Mouse (Mus musculus): ENCODE measurements around the gene Kalrn. TPM values are rescaled to one million over a fixed set of nuclear protein-coding genes. Genes with fewer than 3 reads are reported as not detected.

Gene Kalrn
- polyA plus RNA-seq, 1 experiment from 2014 or later, result 24.6 TPM

DNA sequence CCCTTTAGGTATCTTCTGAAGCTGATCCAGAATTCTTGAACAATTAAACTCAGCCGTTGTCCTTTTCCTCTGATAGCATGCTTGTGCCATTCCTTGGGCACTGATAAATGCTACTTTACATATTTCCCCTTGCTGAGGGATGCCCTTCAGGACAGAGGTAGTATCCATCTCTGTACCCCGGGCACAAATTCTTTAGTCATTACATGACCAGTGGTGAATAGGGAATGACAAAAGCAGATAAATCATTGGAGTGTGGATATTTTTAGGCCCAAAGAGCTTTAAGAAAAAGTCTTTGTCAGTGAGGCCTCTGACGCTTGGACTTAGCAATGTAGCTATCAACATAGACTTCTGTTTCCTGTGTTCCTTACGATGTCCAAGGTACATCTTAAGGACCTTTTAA is 507.0 kb downstream of the Kalrn start:
- no peak for ATAC-seq (ENCODE audit: low FRiP score, low read depth)
- Histone ChIP-seq H3K9me3 (no peaks in the 10 kb centered on the region), H3K36me3 (no peaks in the 10 kb centered on the region), H3K4me3 (no peak overlapping the region), H3K27me3 (no peaks in the 10 kb centered on the region), H3K27ac (replicated peaks) (no peak overlapping the region), H3K9ac (no peak overlapping the region), H3K4me1 (replicated peaks) (peaks cover 4% of the 10 kb centered on the region; the same call in 1 of the 2 replicates), H3K4me2 (no peak overlapping the region)
- WGBS, result 93% methylated on average over 4 of the region's 4 CpGs

DNA sequence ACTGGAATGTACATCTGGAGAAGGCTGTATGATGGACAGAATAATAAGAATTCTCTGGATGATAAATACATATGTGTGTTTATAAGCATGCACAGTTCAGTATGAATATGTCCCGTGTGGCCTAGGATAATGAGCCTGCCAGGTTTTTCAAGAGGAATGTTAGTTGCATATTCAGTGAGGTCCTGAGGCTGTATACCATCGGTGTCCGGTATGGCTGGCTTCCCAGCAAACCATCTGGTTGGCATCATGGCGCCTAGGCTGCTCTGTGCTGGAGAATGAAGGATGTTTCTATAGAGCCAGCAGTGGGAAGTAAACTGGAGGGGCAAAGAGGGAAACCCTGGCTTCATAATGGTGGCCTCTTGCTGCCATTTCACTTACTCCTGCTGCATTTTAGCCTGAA is 510.0 kb downstream of the Kalrn start:
- H3K36me3 ChIP-seq, result no peaks in the 10 kb centered on the region
- no peak overlapping the region; the same call in 1 of the 2 replicates for H3K27ac ChIP-seq (replicated peaks)
- no peak for ATAC-seq (ENCODE audit: low FRiP score, low read depth)
- no peak overlapping the region for H3K4me2 ChIP-seq
- H3K9ac ChIP-seq, result no peak overlapping the region
- no peaks in the 10 kb centered on the region for H3K27me3 ChIP-seq
- H3K4me3 ChIP-seq, result no peak overlapping the region
- WGBS, result 46% methylated on average over 4 of the region's 4 CpGs
- H3K9me3 ChIP-seq, result no peaks in the 10 kb centered on the region
- H3K4me1 ChIP-seq (replicated peaks), result peaks cover 8% of the 10 kb centered on the region; the same call in 1 of the 2 replicates

DNA sequence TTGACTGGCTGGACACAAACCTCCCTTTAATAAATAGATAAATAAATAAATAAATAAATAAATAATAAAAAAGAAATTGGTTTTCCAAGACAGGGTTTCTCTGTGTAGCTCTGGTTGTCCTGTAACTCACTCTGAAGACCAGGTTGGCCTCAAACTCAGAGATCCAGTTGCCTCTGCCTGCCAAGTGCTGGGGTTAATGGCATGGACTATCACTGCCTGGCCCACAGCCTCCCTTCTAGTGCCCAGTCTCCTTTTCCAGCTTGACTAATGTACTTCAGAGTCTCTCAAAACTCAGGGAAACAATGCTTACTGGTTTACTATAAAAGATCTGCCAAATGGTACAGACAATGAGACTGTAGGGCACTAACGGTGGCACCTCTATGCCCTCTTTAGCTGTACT is 511.7 kb downstream of the Kalrn start:
- no peak for ATAC-seq (ENCODE audit: low FRiP score, low read depth)
- Histone ChIP-seq H3K4me3 (no peak overlapping the region), H3K4me1 (replicated peaks) (peaks cover 10% of the 10 kb centered on the region; the same call in 1 of the 2 replicates), H3K36me3 (no peaks in the 10 kb centered on the region), H3K27me3 (no peaks in the 10 kb centered on the region), H3K27ac (replicated peaks) (no peak overlapping the region), H3K9ac (no peak overlapping the region), H3K9me3 (no peaks in the 10 kb centered on the region), H3K4me2 (no peak overlapping the region)
- 88% methylated on average over 1 of the region's 1 CpGs for WGBS

DNA sequence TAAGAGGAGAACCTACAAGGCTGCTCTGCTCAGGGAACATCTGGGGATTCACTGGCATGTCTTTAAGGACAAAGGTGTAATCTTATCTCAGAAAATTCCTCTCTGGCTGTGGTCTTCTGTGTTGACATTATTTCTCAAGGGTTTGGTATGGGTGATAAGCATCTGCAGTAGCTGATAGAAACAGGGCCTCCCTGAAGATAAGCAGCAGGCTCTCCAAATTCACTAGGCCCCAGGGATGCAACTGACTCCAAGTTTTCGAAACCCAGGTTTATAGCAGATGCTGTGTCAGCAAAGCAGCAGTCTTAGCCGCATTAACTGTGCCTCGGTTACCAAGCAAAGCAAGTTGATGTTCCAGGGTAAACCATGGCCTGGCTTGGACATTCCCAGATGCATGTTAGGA is 514.7 kb downstream of the Kalrn start:
- H3K4me3 ChIP-seq, result no peak overlapping the region
- H3K4me1 ChIP-seq (replicated peaks), result peaks cover 10% of the 10 kb centered on the region; the same call in 1 of the 2 replicates
- 69% methylated on average over 3 of the region's 3 CpGs for WGBS
- no peaks in the 10 kb centered on the region for H3K9me3 ChIP-seq
- H3K4me2 ChIP-seq, result no peak overlapping the region
- ATAC-seq (ENCODE audit: low FRiP score, low read depth), result no peak
- H3K27ac ChIP-seq (replicated peaks), result no peak overlapping the region
- H3K36me3 ChIP-seq, result peaks cover 12% of the 10 kb centered on the region; the same call in 1 of the 2 replicates
- no peaks in the 10 kb centered on the region for H3K27me3 ChIP-seq
- H3K9ac ChIP-seq, result no peak overlapping the region

DNA sequence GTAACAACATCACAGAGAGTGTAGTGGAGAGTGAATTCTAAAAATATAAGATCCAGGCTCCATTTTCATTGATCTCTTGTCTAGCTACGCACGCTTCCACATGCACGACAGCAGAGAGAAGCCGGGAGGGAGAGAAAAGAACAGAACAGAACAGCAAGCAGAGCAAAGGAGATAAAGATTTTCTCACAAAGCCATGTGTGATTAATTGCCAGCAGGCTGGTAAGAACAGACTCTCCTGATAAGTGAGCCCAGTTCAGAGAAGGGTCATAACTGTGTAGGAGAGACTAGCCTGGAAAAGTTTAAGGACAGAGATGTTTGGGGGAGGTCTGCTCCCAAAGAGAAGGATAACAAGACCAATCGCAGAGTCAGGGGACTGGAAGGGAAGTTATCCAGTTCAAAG is 515.9 kb downstream of the Kalrn start:
- H3K27ac ChIP-seq (replicated peaks), result no peak overlapping the region
- peaks cover 6% of the 10 kb centered on the region; the same call in 1 of the 2 replicates for H3K4me1 ChIP-seq (replicated peaks)
- no peak for ATAC-seq (ENCODE audit: low FRiP score, low read depth)
- H3K4me2 ChIP-seq, result no peak overlapping the region
- WGBS, result 76% methylated on average over 5 of the region's 5 CpGs
- no peak overlapping the region for H3K4me3 ChIP-seq
- H3K9ac ChIP-seq, result no peak overlapping the region
- H3K9me3 ChIP-seq, result no peaks in the 10 kb centered on the region
- H3K36me3 ChIP-seq, result peaks cover 20% of the 10 kb centered on the region
- no peaks in the 10 kb centered on the region for H3K27me3 ChIP-seq

DNA sequence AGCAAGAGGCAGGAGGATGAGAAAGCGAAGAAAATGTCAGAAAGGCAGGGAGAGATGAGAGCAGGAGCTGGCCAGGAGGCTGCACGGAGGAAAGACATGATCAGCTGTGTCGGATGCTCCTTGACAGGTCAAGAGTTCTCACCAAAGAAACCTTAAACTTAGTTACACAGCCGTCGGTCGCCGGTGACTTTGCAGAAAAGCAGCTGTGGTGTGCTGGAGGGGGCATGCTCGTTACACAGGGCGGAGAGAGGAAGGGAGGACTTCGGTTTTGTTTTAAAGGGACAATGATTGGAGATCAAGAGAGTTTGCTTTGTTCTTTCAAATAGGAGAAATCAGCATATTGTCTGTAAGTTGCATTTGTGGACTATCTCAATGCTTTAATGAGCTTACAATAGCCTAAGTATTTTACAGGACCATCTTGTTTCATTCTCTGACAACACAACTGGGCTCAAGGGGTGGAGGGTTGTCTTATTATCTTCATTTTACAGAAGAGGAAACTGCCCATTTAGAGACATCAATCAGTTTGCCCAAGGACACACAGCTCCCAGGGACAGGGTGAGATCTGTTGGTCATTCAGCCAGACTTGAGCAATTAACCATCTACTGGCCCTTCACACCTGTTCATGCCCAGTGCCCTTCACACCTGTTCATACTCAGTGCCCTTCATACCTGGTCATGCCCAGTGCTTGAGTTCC is 516.8 kb downstream of the Kalrn start:
- ATAC-seq (ENCODE audit: low FRiP score, low read depth), result no peak

DNA sequence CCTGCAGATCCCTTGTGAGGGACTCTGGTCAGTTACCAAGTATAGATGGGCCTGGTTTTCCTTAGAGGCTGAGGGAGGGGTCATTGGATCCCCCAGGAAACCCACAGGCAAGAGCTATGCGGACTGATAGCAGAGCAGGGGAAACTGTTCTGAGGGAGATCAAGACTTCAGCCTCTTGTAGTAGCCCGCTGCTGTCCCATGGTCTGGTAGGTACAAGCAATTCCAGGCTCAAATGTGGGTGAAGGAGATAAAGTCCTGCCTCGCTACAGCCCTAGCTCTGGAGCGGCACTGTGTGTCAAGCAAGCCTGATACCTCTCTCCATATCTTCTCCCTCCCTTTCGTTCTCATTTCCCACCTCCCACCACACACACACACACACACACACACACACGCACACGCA is 523.2 kb downstream of the Kalrn start:
- no peaks in the 10 kb centered on the region for H3K27me3 ChIP-seq
- ATAC-seq (ENCODE audit: low FRiP score, low read depth), result no peak
- no peak overlapping the region for H3K4me2 ChIP-seq
- 81% methylated on average over 7 of the region's 7 CpGs for WGBS
- H3K9ac ChIP-seq, result no peak overlapping the region
- no peak overlapping the region for H3K4me3 ChIP-seq
- peaks cover 30% of the 10 kb centered on the region for H3K36me3 ChIP-seq
- H3K9me3 ChIP-seq, result no peaks in the 10 kb centered on the region
- no peaks in the 10 kb centered on the region for H3K4me1 ChIP-seq (replicated peaks)
- no peak overlapping the region for H3K27ac ChIP-seq (replicated peaks)

More for the DNA sequence above, 516.8 kb downstream of the Kalrn start:
- Histone ChIP-seq H3K36me3 (peaks cover 22% of the 10 kb centered on the region), H3K9me3 (no peaks in the 10 kb centered on the region), H3K4me3 (no peak overlapping the region), H3K27ac (replicated peaks) (no peak overlapping the region), H3K4me1 (replicated peaks) (peaks cover 6% of the 10 kb centered on the region; the same call in 1 of the 2 replicates), H3K27me3 (no peaks in the 10 kb centered on the region), H3K4me2 (no peak overlapping the region), H3K9ac (no peak overlapping the region)
- 81% methylated on average over 10 of the region's 10 CpGs for WGBS

DNA sequence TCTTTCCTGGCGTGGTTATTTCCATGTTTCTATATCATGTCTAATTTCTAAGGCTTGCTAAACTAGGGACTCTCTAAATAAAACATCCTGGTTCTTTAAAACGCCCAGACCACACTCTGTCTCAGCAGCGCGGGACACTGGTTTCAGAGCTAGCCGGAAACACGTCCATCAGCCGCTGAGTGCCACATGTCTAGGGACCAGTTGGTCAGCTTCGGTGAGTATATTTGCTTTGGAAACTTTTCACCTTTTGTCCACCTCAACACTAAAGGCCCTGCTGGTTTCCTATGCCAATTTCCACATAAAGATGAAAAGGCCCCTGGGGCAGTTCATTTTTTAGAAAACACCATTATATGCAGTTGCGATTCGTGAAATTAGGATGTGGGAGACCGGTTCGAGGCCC is 524.0 kb downstream of the Kalrn start:
- Histone ChIP-seq H3K9me3 (no peaks in the 10 kb centered on the region), H3K4me2 (no peak overlapping the region), H3K4me3 (no peak overlapping the region), H3K4me1 (replicated peaks) (no peaks in the 10 kb centered on the region), H3K27me3 (no peaks in the 10 kb centered on the region), H3K27ac (replicated peaks) (no peak overlapping the region), H3K9ac (no peak overlapping the region), H3K36me3 (peaks cover 24% of the 10 kb centered on the region)
- 91% methylated on average over 12 of the region's 12 CpGs for WGBS
- no peak for ATAC-seq (ENCODE audit: low FRiP score, low read depth)

DNA sequence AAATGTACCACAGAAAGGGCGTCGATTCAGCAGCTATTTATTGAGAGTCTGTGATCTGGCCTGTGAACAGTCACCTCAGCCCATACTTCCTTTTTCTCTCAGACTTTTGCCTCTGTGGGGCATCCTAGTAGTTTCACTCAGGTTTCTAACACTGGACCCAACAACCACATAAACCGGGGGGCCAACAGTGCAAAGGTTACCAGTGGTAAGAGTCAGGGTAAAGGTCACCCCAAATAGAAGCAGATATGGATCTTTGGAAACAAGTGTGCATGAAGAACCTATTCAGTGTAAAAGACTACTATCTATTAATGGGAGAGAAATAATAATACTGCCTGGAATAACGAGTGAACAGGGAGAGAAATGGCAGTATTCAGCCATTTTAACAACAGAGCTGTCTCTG is 525.1 kb downstream of the Kalrn start:
- Histone ChIP-seq H3K36me3 (peaks cover 17% of the 10 kb centered on the region; the same call in 1 of the 2 replicates), H3K9me3 (no peaks in the 10 kb centered on the region), H3K27me3 (no peaks in the 10 kb centered on the region), H3K9ac (no peak overlapping the region), H3K4me2 (no peak overlapping the region), H3K4me1 (replicated peaks) (no peaks in the 10 kb centered on the region), H3K27ac (replicated peaks) (no peak overlapping the region), H3K4me3 (no peak overlapping the region)
- ATAC-seq (ENCODE audit: low FRiP score, low read depth), result no peak
- WGBS, result 87% methylated on average over 4 of the region's 4 CpGs

DNA sequence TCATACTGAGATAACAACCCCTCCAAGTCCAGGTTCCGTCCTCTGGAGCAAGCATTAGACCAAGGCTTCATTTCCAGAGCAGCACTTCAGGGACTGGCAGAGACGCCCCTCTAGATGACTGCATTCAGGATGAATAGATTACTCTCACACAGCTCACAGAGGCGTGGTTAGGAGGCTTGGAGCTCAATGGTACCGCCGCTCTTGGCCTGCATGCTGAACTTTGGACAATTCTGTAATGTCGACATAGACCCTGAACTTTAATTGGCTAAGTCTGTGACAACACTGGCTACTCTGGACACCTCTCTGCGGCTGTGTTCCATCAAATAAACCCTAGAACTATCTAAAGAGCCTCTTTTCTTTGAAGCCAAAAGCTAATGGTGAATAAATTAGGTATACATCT is 525.8 kb downstream of the Kalrn start:
- no peaks in the 10 kb centered on the region for H3K27me3 ChIP-seq
- no peaks in the 10 kb centered on the region for H3K4me1 ChIP-seq (replicated peaks)
- H3K9me3 ChIP-seq, result no peaks in the 10 kb centered on the region
- WGBS, result 64% methylated on average over 7 of the region's 7 CpGs
- H3K36me3 ChIP-seq, result 0 out of 2 replicates have a peak, but pooled peaks cover 10% of the 10 kb centered on the region
- no peak overlapping the region for H3K9ac ChIP-seq
- no peak overlapping the region for H3K4me3 ChIP-seq
- no peak overlapping the region for H3K27ac ChIP-seq (replicated peaks)
- no peak for ATAC-seq (ENCODE audit: low FRiP score, low read depth)
- no peak overlapping the region for H3K4me2 ChIP-seq

DNA sequence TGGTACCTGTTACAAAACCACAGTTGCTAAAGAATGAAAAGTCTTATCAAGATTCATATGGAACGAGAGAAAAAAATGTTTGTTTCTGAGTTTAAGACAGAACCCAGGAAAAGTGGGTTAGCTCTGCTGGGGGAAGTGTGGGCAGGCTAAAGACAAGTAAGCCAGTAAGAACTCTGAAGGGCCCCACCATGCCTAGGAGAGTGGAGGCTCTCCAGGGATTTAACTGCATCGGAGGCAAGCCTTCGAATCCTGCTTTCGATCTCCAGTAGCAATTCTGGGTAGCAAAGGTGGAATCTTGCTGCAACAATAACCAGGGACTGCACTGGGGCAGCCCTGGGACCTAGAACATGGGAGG is 526.3 kb downstream of the Kalrn start:
- 0 out of 2 replicates have a peak, but pooled peaks cover 11% of the 10 kb centered on the region for H3K36me3 ChIP-seq
- H3K9ac ChIP-seq, result no peak overlapping the region
- H3K4me2 ChIP-seq, result no peak overlapping the region
- no peak for ATAC-seq (ENCODE audit: low FRiP score, low read depth)
- WGBS, result 92% methylated on average over 4 of the region's 4 CpGs
- H3K4me3 ChIP-seq, result no peak overlapping the region
- H3K9me3 ChIP-seq, result no peaks in the 10 kb centered on the region
- H3K4me1 ChIP-seq (replicated peaks), result no peaks in the 10 kb centered on the region
- H3K27ac ChIP-seq (replicated peaks), result no peak overlapping the region
- H3K27me3 ChIP-seq, result no peaks in the 10 kb centered on the region

DNA sequence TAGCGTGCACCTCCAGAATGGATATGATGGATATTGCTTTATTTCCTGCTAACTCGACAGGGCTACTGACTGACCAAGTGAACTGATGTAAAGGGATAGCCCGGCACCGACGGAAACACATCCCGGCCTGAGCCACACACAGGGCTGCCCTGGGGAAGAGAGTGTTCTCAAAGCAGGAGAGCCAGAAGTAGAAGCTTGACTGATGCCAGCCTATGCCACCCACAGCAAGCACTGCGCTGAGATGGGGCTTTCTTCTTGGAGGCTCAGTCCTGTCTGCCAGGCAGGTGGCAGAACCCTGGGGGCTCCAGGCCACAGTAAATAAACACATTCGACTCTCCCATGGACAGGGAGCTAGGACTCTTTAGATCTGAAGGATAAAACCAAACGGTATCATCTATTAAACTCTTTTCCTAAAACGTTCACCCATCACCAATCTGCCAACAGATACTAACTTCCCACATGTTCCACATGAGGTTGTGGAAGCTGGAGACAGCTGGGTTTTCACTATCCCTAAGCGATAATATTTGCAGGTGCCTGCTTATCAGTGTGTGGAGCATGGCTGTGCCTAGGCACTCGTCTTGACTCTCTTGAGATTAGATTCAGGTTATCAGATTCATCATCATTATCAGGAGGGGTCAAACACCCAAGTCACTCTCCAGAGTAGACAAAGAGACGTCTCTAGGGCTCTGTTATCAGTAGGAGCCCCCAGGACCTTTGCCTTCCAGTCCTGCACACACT is 526.9 kb downstream of the Kalrn start:
- no peak for ATAC-seq (ENCODE audit: low FRiP score, low read depth)
- 85% methylated on average over 13 of the region's 13 CpGs for WGBS
- peaks cover 14% of the 10 kb centered on the region; the same call in 1 of the 2 replicates for H3K36me3 ChIP-seq
- no peak overlapping the region for H3K4me3 ChIP-seq
- no peaks in the 10 kb centered on the region for H3K27me3 ChIP-seq
- H3K4me2 ChIP-seq, result no peak overlapping the region
- no peaks in the 10 kb centered on the region for H3K9me3 ChIP-seq
- H3K9ac ChIP-seq, result no peak overlapping the region
- H3K27ac ChIP-seq (replicated peaks), result no peak overlapping the region
- H3K4me1 ChIP-seq (replicated peaks), result no peaks in the 10 kb centered on the region

Measured in hindbrain, embryonic 15.5 days (tissue).